Mouse (Mus musculus) gastrocnemius, adult 18-20 months (tissue): ENCODE results near the gene Itpr1. TPM values are rescaled to one million over a fixed set of nuclear protein-coding genes. Genes with fewer than 3 reads are reported as not detected.
A peak's percentile ranks its signal among the peaks of the same experiment; 100 is the strongest.

Experiments used
- DNase-seq: peaks from one replicate; pipeline ENCODE4 v3.0.0; 2021; ENCODE audit warnings: low spot score
- total RNA-seq, 2 experiments: library from RNA; stranded (reverse); gene quantifications; 2 replicates each; pipeline ENCODE4 v1.2.3; 2021

The Itpr1 gene
- total RNA-seq, 2 experiments from 2014 or later = 15.1 to 20.0 TPM

DNA sequence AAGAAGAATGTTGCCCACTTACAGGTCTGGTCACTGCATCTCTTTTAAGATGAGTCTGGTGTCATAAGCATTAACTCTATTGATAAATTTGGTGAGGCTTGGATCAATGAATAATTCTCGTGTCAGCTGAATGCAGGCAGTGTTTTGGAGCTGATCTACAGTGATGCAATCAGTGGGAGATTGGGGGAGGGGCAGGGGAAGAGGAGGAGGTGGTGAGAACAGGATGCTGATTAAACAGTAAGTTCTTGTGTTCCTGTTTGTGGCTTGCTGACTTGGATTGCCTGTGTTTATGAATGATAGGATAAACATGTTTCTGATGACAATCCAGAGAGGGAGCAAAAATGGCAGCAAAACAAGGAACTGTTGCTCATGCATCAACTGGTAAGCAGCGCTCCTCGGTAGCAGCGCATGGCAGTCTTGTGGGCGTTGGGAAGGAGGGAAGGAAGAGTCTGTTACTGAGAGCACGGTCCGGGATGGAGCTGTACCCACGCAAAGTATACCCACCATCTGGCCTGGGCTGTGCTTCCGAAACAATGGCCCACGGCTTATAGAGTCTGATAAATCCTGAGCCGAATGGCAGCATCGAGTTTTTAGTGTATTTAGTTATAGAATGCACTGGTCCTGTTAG lies 64.1 kb downstream of the Itpr1 start:
- DNase-seq = no peak

DNA sequence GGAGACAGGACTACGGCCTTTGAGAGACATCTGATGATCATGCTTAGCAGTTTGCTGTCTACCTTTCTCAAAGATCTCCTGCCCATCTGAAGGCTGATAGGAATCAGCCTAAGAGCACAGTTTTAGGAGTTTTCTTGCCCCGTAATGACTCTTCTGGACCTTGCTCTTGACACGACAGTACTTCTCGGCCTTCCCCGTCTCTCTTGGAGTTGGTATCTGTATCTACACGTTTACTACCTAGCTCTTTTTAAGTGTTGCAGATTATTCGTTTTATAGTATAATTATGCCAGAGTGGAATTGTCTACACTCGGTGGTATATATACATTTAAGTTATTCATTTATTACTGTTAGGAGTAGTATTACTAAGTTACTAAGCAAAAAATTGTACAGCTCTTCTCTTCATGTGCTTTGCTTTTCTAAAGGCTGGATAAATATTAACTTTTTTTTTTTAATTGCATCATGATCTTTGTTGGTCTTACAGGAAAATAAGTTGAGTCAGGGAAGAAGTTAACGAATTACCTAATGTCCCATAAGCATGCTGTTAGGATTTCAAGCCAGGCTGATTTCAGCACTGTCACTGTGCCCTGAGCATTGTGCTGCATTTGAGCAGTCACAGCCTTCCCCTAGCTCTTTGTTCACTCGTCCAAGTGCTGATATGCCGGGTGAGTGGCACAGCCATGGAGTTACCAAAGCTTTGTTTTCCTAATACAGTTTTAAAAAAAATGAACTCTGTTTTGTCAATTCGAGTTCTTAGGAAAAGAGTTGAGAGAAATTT lies 64.9 kb downstream of the Itpr1 start:
- DNase-seq = no peak

DNA sequence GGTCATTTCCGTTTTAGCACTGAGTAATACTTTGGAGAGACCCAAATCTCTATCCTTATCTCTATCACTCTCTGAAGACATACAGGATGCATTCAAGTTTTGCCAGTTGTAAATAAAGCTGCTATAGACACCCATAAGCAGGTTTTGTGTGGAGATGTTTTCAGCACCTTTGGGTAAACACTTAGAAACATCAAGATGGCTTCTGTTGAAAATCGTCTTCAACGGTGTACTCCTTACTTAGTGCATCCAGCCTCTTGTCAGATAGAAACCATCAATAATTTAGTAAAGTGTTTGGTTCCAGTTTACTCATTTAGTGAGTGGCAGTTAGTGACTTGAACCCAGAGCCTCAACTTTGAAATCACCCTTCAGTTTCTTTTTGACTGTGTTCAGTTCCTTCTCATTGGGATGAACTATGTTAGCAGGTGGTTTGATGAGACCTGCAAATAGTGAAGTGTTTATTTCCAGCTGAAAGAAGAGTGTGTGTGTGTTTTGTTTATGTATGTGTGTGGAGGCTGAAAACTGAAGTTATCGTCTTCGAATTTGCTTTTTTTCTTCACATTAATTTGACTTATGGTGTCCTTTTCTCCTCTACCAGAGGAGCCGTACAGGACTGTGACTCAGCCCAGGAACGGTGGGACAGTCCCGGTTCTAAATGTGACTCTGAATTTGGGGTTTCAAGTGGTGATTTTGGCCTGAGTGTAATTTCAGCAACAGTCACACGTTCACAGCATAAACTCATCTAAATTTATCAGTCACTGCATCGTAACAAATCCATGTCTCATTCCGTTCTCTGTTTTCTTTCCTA lies 66.1 kb downstream of the Itpr1 start:
- DNase-seq = no peak

DNA sequence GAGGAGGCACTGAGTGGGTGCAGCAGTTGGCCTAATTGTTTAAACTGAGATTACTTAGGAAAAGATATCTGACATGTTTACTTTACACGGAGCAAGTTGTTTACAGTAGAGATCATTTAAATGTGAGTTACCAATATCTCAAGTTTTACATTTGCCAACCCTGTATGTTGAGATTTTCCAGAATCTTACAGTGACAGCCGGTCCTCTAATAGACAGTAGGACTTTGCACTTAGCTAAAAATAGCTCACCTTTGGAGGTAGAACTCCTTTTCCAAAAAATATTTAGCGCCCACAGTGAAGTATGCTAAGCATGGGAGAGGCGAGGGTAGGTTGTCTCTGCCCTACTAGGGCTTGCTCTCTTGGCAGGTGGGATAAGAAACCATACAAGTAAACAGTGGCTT lies 69.2 kb downstream of the Itpr1 start:
- DNase-seq = no peak

DNA sequence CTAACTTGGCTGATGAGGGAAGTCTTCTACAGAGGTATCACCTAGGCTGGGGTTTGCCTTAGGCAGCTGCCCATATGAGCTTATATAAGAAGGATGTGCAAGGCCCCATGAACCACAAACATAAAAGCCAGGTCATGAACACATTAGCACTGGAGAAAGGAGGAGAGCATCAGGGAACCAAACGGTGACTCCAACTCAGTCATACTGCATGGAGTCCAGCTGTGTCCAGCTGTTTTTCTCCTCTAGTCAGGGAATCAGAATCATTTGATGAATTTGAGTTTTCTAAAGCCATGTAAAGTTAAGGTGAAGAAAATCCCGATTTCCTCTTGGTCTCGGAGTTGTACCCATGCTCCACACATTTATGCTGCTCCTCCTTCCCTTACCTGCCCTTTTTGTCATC lies 69.7 kb downstream of the Itpr1 start:
- no peak for DNase-seq

DNA sequence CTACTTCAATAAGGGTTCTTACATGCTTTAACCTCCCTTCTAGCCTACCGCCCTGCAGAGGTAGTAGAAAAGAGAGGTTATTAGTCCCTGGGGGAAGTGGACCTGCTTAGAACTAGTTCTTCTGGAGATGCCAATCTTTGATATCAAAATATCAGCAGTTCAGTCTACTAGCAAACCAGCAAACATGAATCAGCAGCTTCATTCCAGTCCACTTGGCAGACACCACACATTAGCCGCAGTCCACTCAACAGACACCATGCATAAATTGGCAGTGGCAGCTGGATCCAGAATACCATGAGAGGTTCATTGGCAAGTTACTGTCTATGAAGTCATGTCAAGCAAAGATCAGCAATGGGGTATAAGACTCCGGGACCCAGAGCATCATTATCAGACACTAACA lies 71.8 kb downstream of the Itpr1 start:
- DNase-seq = no peak

DNA sequence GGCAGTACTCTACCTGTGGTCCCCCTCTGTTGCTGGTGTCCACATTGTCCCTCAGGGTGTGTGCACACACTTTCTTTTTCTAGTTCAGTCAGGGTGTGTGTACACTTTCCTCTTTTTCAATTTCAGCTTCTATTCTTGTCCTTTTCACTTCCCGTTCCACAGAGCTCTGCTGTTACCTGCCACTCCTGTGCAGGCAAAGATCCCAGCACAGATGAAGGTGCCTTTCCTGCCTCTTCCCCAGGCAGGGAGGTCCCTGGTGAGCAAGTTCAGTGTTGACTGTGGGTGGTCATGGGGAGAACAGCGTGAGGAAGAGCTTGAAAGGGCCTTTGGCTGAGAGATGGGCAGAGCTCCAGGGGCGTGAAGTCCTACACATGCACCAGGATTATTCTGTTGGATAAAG lies 76.1 kb downstream of the Itpr1 start:
- no peak for DNase-seq

DNA sequence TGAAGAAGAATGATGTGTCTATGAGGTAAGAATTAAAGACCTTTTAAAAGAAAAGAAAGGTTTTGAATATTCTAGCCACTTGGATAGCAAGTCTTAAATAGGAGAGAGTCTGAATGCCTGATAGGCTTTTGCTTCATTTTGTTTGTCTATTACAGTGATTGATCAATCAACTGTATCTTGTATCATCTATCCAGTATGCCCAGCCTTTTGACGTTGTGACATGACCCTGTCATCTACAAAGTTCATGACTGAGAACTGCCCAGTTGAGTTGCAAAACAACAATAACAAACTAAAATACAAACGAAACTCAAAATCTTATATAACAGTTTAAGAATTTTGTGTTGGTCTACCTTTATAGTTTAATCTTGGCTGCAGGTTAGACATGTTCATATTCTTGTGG lies 78.1 kb downstream of the Itpr1 start:
- no peak for DNase-seq

DNA sequence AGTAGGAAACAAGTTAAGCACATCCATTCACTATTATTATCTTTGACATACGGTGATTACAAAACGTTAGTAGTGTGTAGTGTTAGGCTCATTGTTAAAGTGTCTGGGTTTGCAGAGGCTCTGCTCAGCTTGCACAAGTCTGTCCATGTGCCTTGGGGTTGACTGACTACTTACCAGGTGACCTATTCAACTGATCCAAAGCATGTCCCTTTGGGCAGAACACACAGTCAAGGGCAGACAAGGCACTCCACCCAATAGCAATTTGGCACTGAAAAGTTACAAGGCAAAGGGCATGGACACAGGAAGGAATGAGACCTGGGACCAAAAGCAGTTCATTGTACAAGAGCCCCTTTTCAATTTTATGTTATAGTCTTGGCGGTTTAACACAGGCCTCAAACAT lies 78.7 kb downstream of the Itpr1 start:
- no peak for DNase-seq

DNA sequence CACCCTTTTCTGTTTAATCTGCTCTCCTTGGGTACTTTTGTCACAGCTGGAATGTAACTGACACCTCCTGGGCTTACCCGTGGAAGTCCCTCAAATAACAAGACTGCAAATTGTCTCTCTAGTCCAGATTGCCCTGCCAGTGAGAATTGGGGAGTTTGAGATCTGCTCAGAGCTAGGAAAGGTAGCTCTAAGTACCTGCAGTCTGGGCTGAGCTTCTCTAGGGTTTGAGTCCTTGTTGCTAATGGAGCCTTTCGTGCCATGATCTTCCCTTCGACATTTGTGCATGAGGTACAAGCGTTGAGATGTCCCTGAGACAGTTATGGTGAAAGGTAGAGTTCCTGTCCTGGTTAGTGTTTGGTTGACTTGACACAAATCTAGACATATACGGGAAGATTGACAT lies 89.0 kb downstream of the Itpr1 start:
- DNase-seq = no peak

DNA sequence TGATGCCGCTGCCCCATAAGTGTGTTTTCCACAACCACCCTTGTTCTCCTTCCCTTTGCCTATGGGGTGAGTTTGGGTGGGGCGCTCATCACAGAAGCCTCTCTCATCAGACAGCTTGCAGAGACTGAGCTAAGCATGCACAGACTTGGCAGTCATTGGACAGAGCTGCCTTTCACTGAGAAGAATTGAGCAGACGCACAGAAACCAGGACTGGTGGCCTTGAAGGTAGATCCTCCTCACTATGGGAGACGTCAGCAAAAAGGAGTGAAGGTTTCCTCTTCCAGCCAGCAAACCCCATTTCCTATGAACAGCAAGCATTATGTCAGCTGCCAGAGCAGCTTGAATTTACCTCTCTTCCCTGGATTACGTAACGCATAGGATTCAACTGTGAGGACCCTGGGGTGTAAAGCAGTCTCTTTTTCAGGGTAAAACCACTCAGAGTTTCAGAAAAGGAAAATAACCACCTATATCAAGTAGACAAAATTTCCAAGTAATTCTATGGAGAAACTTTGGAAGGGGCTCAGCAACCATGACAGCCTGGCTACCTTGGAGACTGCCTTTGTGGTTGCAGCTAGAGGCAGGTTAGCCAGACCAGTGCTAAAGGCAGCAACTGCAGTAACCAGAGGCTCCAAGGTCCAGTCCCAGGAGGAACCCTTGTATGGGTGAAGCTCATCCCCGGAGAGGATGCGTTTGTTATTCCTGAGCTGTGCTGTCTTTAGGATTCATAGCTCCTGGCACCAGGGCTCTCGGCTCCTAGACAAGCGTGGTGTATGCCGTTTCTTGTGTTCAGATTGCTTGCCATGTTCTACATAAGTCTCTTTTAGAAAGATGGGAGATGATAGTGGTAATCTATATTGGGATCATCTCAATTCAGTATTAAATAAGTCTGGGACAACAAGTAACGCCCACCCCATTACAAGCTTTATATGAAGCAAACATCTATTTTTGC lies 91.0 kb downstream of the Itpr1 start:
- DNase-seq = no peak

DNA sequence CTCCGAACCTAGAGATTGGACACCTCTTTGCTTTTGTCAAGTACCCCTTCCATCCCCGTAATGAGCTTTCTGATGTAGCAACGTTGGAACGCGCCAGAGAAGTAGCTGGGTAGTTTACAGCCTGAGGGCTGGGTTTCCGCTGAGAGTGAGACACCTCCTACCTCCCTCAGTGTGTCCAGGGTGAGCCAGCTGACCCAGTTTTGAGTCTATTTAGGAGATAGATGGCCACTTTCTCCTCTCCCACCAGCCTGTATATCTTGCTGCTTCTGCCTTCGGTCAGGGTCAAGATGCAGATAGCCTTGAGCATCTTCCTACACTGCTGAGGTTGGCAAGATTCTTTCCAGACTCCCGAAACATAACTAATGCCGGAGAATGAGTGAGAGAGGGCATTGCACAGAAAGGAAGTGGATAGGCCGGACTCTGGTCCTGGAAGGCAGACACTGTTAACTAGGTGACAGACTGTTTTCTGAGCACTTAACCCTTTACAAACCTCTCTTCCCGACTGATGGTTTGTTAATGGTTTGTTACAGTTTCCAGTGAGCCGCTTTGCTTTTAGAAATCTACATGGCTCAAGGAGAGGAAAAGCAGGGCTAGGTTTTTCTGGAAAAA lies 92.4 kb downstream of the Itpr1 start:
- DNase-seq = peak; percentile 24

DNA sequence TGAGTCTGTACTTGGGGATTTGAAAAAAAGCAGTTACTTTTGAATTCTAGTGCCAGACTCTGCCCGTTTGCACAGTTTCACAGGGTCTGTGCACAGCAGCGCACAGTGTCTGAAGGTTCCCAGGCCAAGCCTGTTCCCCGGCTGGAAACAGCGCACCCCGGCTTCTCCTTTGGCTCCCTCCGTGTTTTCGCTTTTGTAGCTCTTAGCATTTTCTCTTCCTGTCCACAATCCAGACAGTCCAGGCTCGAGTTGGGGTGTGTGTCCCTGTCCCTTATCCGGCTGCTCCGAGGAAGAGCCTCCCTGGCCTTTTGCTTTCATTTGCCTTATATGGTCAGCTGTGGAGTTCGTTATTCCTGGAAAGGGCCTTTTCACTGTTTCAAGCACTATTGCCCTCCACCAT lies 93.3 kb downstream of the Itpr1 start:
- DNase-seq = peak; percentile 49

DNA sequence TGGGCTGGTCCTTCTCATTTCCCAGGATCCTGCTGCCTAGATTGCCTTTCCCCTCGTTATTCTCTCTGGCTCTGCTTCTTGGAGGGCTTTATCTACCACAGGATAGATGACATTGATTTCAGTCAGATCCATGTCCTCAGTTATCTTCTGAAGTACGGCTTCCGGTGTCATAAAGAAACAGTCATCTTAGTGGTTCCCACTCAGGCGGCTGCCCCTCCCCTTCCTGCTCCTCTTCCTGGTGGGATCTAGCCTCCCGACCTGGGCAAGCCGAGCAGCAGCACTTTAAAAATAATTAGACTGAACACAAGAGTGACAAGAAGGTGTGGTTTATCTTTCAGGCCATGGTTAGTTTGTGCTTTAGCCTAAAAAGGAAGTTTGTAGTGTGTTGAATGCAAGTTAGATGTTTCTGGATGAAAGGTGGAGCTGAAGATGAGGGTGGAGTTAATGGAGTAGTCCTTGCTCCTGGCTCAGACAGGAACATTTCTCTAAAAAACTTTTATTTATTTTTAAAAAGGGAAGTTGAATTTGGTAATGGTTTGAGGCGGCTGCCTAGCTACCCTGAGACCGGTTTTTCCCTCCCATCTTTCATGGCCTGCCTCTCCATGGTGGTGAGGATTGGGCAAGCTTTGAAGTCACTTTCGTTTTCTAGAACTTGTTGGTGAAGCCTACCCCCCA lies 94.2 kb downstream of the Itpr1 start:
- DNase-seq = no peak

DNA sequence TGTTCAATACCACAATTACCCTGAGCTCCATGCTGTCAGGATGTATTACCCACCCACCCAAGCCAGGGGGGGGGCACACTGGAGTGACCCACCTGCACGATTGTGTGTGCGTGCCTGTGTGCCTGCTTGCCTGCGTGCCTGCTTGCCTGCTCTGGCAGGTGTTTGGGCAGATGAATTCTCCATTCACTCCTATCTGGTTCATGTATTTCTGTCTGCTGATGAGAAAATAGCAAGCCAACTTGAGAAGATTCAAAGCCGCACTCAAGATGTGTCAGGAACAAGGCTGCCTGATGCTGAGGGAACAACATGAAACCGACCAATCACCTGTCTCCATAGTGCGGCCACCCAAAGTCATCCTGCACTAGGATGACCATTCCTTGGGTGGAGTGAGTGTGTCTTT lies 94.9 kb downstream of the Itpr1 start:
- DNase-seq = no peak

DNA sequence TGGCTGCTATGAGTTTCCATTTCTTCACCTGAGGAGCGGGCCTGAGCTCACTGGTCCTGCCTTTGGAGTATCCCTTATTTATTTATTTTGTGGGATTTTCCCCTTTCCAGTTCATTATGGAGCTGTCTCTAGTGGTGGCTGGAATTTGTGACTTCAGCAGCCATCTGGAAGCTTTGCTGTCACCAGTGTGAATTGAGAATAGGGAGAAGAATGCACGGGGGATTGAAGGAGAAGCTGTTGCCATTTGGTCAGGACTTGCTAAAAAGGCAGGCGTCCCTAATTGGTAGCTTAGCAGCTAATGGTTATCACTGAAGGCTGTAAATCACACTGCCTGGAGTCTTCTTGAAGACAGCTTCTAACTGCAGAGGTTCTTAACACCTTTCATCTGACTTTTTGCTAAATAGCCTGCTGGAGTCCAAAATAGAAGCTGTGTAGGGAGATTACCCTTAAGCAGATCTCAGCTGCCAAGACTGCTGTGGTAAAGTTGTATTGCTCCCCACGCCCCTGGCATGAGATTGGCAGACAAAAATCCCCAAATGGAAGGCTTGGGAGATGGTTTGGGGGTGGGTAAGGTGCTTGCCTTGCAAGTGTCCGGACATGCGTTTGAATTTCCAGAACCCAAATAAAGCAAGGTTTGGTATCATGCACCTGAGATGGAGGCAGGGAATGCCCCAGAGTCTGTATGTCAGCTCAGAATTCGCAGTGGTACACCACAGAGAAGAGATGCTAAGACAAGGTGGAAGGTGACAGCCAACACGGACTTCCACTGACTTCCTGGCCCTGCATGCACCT lies 96.7 kb downstream of the Itpr1 start:
- DNase-seq = no peak

DNA sequence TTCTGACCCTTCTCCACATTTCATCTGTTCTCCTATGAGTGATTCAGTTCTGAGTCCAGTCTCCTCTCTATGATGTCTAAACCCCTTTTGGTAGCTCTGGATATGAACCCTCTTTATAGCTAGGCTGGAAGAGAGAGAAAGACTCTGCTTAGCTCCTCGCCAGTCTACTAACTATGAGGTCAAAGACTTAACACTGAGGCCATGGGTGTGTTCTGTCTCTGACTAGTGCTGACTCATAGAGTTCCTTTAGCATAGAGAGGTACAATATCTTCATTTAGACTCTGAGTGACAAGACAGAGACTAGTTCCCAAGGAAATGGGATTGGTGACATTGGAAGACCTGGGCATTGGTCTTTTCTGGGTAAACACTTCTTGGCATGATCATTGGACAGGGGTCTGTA lies 100.2 kb downstream of the Itpr1 start:
- no peak for DNase-seq

DNA sequence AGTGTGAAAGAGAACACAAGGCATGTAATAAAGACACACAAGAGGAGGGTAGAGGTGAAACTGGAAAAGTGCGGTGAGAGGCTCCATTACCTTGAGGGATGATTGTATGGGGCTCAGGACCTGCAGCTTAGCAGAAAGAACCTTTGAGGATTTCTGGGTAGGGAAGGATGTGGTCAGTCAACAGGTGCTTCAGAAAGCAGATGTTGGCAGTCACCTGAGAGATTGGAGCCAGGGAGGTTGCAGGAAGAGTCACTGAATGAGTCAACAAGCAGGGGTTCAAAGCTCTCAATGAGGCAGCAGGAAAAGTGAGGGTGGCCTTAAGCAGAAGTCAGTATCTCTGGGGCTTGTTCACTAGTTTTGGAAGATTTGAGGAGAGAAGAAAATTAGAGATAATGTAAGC lies 101.1 kb downstream of the Itpr1 start:
- DNase-seq = no peak

DNA sequence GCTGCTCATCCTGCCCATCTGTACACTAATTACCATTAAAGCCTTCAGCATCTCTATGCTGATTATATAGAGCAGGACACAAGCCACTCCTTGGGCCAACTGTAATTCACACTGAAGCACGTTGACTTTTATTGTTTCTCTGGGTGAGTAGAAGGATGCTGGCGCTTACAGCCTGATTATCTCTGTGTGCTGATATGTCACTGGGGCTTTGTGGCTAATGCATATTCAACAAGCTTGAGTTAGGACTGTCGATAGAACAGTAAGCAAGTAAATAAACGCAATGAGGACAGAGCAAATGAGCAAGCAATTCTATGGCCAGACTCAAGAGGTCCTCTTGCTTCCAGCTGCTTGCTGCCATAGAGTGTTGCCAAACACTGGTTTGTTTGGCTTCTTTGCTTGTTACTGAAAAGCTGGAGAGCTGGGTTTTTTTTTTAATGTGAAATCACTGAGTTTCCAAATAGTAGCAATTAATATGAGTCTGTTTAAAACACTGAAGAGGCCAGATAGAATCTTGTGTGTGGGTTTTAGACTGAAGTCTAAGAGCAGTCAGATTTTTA lies 103.5 kb downstream of the Itpr1 start:
- no peak for DNase-seq
